Mouse (Mus musculus) lung, postnatal 0 days (tissue): ENCODE data around the gene Sart3.

ENCODE experiments used
- CTCF ChIP-seq: IDR thresholded peaks from 2 replicates; pipeline ENCODE4 v1.5.1; 2016; ENCODE audit warnings: antibody characterized with exemption, mild to moderate bottlenecking
- EP300 ChIP-seq: IDR thresholded peaks from 2 replicates; pipeline ENCODE4 v1.6.1; 2016; ENCODE audit warnings: antibody characterized with exemption, mild to moderate bottlenecking, control low read depth

DNA sequence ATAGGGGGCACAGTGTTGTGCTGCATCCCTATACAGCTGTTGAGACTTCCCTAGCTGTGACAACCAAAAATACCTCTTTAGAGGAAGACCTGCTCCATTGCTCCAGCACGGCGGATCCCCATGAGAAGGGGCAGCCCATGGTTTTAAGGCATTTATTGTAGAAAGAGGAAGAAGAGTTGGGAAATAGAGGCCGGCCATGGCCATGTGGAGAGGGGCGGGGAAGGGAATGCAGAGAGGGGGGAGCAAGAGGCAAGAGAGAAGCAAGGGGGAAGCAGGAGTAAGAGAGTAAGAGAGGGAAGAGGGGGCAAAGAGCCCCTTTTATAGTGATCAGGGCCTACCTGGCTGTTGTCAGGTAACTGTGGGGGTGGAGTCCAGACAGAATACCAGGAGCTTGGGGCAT, 37.8 kb upstream of the Sart3 start:
- TF ChIP-seq CTCF, result no peak
- TF ChIP-seq EP300, result no peak
